Mouse (Mus musculus) ES-E14 (cell line): ENCODE data around the gene Sdr9c7.
A peak's percentile ranks its signal among the peaks of the same experiment; 100 is the strongest.

Source experiments
- CHD2 ChIP-seq: IDR thresholded peaks from 2 replicates; pipeline ENCODE4 v1.6.1; 2014; ENCODE audit warnings: mild to moderate bottlenecking, low read depth, low read length, inconsistent platforms
- HCFC1 ChIP-seq: IDR thresholded peaks from 2 replicates; pipeline ENCODE4 v1.6.1; 2012; ENCODE audit warnings: low read length, inconsistent platforms, borderline replicate concordance; ENCODE audit not compliant: insufficient read depth
- MAFK ChIP-seq: IDR thresholded peaks from 2 replicates; pipeline ENCODE4 v1.6.1; 2014; ENCODE audit warnings: mild to moderate bottlenecking, low read depth, low read length, inconsistent platforms; ENCODE audit not compliant: insufficient read depth
- ZC3H11A ChIP-seq: IDR thresholded peaks from 2 replicates; pipeline ENCODE4 v1.6.1; 2012; ENCODE audit warnings: low read depth, mild to moderate bottlenecking, inconsistent platforms, low read length, borderline replicate concordance
- ZNF384 ChIP-seq: IDR thresholded peaks from 2 replicates; pipeline ENCODE4 v1.6.1; 2012; ENCODE audit warnings: low read depth, low read length, inconsistent platforms

GRCm38 (mm10) chr10:127945432-127946064 is 47.2 kb downstream of the Sdr9c7 start:
- TF ChIP-seq ZNF384 = no peak
- no peak for TF ChIP-seq CHD2
- peak; percentile 95 for TF ChIP-seq ZC3H11A
- peak; percentile 99 for TF ChIP-seq MAFK
- 0 out of 2 replicates have a peak, but pooled peaks have one; percentile 51 for TF ChIP-seq HCFC1
